Mouse (Mus musculus): Measurements from ENCODE around the gene Ugt2a2.
"Not testable (repeated sequence)": the region's sequence is repeated elsewhere in the genome, so short reads cannot be mapped to it uniquely, and the experiment has no call there.

- not testable (repeated sequence) for TF ChIP-seq ZC3H11A (IDR thresholded peaks at IDR 0.05; ENCODE audit: borderline replicate concordance, low read depth, low read length); ZNF384 (IDR thresholded peaks at IDR 0.05; ENCODE audit: low read depth, low read length); MAFK (IDR thresholded peaks at IDR 0.05; ENCODE audit: insufficient read depth, low read depth, low read length)
These were observed 41.5 kb upstream of the Ugt2a2 start for GRCm38 (mm10) chr5:87523561-87523960.

Data from ES-E14 (cell line).